Mouse (Mus musculus): ENCODE data around the gene Kcnn3.

The Kcnn3 gene

DNA sequence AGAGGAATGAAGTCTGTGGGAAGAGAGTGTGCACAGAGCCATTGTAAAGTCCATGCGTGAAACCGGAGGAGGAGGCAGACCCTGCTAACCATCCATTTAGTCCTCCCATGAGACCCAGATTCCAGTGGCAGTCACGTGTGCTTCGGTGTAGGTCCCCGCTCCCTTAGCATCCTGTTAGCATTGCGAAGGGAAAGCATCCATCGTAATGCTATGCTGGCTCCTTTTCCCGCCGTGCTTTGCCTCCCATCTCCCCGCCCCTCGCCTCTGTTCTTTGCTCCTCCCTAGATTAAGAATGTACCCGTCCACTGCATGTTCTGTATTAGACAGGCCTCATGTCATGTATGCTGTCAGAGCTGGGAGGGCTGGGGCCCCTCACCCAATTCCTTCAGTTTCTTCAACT is 144.8 kb downstream of the Kcnn3 start:
- no peak for DNase-seq (ENCODE audit: low read depth, low spot score)

DNA sequence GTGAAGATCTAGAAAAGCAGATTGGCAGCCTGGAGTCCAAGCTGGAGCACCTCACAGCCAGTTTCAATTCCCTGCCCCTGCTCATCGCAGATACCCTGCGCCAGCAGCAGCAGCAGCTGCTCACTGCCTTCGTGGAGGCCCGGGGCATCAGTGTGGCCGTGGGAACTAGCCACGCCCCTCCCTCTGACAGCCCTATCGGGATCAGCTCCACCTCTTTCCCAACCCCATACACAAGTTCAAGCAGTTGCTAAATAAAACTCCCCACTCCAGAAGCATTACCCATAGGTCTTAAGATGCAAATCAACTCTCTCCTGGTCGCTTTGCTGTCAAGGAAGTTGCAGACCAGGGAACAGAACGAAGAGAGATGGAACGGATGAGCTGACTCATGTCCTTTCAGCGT is 147.2 kb downstream of the Kcnn3 start:
- peak; percentile 24 for DNase-seq (ENCODE audit: low read depth, low spot score)

DNA sequence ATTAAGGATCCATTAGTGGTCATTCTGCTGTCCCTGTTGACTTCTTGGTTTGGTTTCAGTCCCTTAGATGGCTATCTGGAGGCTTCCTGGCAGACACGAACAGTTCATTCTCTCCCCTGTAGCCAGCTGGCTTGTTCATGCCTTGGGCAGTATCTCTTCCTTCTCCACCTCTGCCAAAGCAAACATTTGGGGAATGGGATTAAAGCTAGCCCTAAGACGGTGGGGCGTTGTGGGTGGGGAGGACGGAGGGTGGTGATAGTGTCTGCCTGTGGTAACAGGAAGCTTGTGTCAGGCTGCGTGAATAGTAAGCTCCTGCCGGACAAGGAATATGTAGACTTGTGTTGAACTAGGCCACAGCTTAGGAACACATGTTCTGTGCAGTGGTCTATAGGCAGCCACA is 151.4 kb downstream of the Kcnn3 start:
- DNase-seq (ENCODE audit: low read depth, low spot score): no peak

DNA sequence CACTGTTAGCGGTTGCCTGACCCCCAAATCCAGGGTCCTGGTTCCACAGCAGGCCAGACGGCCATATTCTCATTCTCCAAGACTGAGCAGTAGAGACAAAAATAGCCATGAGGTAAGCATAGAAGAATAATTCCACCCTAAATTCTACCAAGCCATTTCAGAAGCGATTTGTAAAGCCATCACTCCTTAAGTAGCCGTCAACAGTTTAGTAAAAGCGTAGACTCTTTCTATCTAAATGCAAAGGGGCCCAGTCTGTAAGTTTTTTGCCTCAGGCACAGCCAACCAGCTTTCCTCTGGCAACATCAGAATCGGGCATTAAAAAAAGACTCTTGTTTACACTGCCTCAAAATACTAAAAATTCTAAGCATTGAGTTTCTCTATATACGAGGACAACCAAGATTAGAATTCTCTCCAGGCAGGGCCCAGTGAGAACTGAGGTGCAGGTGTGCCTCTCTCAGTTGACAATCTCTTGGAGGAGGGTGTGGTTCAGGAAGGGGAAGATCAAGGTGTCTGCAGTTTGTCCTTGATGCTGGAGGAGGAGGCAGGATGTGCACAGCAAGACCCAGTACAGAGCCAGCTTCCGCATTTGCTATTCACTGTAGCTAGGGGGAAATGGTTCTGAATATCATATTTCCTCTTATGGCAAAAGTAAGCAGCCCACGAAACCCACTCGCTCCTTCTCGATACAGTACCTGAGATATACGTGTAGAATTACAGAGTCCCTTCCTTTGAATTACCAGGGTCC is 152.8 kb downstream of the Kcnn3 start:
- DNase-seq (ENCODE audit: low read depth, low spot score): no peak

DNA sequence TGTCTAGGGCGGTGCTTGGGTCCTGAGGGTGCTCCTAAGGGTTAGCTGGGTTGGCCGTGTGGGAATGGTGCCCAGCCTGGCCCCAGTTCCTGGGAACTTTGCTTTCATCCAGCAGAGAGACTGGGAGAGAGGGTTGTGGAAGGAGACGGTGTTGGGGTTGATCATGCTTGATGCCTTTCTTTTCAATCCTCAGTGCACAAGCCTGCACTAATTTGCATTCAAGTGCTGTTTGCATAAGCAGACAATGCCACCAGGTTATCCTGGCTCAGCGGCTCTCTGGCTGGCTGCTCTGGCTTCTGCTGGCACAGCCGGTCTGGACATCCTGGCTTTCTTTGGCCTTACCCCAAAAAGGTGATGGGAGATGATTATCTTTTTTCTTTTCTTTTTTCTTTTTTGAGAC is 157.7 kb downstream of the Kcnn3 start:
- DNase-seq (ENCODE audit: low read depth, low spot score): no peak

DNA sequence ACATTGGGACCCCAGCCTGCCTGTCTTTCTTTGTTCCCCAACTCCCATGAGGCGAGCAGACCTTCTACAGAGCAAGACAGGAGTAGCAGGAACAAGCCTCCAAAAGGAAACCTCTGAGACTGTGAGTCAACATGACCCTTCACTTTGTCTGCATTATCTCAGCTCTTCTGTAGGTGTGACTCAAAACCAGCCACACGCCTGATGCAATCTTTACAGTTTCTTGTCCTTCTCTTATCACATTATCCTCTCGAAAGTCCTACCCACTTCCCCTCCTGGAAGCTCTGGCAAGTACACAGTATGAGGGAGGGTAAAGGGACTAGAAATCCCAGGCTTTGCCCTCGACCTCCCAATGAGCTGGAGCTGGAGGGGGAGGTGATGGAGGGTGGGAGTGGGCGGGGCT is 166.1 kb downstream of the Kcnn3 start:
- DNase-seq (ENCODE audit: low read depth, low spot score): no peak

DNA sequence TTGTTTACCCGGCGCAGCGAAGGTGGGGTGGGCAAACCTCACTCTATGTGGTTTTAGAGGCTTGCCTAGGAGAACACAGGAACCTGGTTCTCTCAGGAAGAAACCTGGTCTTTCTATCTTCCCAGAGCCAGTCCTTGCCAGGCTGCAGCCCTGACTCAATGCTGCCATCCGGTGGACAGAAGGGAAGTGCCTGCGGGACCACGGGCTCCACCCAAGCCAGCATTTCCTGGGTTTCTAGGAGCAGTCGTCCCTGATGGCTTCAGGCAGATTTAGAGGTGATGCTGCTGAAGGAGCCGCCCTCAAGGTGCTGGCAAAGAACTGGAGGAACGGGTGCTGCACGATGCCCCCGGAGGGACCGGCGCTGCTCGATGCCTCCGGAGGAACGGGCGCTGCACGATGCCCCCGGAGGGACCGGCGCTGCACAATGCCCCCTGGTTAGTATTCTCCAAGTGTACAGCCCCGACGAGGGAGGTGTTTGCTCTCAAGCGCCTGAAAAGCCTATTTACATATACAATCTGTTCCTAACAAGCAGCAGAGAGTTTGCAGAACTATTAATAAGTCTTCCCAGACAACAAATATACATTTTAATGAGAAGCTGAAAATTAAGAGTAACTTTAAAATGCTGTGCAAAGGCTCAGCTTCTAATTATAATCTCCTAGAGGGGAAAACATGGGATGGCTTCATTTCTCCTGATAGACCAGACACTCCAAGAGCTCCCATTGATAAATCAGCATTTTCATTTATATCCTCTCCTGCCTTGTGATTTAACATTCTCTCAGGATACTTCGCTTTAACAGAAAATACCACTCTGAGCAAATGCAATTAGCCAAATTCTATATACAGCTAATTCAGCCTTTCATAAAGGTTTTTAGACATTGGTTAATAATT is 169.0 kb downstream of the Kcnn3 start:
- DNase-seq (ENCODE audit: low read depth, low spot score): peak; percentile 91

DNA sequence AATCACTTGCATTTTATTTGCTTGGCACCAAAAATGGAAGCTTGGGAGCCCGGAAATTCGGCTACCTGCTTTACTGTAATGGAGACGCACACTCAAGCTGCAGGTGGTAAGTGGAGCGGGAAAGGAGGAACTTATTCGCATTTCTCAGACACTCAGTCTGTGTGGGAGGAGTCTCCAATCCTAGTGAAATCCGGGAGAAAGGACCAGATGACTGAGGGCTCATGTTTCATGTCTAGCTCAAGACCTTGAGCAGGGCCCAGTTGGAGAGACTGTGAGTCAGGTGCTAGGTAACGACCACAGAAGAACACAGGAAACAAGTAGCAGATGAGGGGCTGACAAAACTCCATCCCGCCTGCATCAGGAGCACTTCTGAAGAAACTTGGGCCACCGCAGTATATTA is 171.8 kb downstream of the Kcnn3 start:
- DNase-seq (ENCODE audit: low read depth, low spot score): no peak

DNA sequence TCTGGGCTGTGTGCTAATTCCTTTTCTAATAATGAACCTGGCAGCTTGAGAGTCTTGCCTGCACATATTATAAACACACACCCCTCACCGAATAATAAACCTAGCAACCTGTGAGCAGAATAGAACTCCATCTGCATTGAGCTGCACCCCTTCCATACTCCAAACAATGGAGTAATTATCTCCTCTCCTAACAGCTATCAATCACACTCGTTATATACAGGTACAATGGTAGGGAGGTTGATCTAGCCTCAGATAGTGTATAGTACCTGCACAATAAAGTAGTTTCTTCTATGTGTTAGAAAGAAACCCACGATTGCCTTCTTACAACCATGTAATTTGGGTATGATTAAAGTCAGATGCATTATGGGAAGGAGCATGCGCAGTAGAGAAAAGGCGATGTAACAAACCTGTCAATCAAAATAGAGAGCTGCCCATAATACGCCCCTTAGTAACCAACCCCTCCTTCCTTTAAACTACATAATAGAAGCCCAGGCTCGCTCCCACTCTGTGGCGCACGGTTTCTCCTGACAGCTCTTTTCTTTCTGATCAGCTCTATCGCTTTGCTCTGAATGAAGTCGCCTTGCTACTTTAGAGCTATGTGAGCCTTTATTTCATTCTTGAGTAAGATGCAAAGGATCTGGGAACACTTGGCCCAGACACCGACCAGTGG is 176.3 kb downstream of the Kcnn3 start:
- DNase-seq (ENCODE audit: low read depth, low spot score): peak; percentile 77

DNA sequence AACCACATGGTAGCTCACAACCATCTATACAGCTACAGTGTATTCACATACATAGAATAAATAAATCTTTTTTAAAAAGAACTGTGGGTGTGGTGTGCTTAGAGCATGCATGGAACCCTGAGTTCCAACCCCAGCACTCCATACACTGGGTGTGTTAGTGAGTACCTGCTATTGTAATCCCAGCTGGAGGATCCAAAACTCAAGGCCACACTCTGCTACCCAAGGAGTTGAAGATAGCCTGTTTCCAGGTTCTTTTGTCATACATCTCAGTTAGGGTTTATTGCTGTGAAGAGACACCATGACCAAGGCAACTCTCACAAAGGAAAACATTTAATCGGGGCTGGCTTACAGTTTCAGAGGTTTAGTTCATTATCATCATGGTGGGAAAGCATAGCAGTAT is 179.0 kb downstream of the Kcnn3 start:
- DNase-seq (ENCODE audit: low read depth, low spot score): no peak

DNA sequence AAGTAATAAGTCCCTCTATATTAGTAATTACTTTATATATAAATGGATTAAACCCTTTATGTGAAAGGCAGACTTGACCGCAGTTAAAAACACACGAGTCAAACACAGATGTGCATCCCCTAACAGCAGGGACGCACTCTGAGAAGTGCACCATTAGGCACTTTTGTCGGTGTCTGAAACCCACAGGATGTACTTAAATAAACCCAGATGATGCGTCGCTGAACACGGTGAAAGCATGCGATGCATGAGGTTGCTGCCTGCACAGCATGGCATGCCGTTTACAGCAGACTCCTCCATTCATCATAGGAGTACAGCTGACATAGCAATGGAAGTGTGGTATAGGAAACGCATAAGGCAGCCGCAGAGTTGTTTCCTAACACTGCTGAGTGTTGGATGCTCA is 180.5 kb downstream of the Kcnn3 start:
- no peak for DNase-seq (ENCODE audit: low read depth, low spot score)

DNA sequence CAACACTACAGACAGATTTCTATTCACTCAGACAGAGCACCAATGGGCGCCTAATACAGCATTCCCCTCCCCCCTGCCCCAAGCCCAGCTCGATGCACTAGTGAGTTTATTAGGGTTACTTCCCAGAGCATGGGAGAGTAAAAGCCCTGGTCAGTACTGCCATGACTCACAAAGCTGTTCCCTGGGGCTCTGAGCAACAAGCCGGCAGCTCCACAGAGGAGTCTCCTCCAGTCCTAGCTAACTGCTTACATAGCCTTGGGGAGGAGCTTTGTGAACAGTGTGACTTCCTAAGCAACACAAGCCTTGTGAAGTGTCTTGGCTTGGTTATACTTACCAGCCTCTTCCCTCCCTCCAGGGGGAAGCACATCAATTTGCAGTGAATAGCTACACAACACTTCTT is 183.6 kb downstream of the Kcnn3 start:
- DNase-seq (ENCODE audit: low read depth, low spot score): no peak

DNA sequence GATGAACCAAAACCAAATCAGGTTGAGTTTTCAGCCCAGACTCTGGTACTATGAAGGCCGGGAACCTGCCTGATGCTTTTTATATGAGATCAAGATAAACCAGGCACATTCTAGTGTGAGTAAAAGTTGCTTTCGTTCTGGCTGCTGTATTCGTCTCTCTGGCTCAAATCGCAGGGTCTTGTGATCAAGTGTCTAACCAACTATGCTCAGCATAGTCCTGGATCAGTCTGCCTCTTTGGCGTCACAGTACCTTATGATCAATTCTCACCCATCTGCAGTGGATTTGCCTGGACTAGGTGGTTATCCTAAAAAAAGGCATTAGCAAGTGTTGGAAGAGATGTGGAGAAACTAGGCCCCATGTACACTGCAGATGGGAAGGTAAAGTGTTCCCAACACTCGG is 184.1 kb downstream of the Kcnn3 start:
- no peak for DNase-seq (ENCODE audit: low read depth, low spot score)

DNA sequence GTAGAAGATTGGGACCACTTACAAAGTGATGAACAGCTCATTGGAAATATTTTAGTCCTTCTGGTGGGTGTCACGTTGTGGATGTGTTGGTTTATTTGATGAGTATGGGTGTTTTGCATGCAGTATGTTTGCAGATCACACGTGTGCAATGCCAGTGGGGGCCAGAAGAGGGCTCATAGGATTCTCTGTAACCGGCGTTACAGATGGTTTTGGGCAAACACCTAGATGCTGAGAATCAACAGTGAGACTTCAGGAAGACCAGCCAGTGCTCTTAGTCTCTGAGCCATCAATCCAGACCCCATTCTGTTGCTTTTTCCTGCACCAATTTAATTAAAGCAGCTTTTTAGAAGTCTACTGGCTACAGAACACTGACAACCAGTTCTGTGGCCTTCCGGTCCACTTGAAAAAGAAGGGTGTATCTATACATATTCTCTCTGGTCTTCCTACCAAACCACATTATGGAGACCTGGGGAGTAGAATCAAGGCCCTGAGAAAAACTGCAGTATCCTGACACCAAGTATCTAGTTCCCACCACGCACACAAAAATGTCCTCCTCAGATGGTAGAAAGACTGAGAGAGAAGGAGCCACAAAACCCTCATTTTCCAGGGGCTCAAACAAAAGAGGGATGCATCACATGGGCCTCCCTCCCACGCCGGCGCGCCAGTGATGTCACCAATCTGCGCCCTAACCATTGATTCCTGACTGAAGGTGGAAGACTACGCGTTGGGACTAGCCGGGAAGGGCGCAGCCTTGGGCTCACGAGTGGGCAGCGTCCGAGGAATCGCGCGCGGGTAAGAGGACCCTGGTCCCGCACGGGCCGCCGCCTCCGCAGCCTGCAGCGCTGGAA is 194.6 kb downstream of the Kcnn3 start, which contains the start of gene Adar:
Gene Adar, plus strand, starts transcription at position 664 of the 848 bp plus-strand sequence.
- peak; percentile 96 for DNase-seq (ENCODE audit: low read depth, low spot score)

DNA sequence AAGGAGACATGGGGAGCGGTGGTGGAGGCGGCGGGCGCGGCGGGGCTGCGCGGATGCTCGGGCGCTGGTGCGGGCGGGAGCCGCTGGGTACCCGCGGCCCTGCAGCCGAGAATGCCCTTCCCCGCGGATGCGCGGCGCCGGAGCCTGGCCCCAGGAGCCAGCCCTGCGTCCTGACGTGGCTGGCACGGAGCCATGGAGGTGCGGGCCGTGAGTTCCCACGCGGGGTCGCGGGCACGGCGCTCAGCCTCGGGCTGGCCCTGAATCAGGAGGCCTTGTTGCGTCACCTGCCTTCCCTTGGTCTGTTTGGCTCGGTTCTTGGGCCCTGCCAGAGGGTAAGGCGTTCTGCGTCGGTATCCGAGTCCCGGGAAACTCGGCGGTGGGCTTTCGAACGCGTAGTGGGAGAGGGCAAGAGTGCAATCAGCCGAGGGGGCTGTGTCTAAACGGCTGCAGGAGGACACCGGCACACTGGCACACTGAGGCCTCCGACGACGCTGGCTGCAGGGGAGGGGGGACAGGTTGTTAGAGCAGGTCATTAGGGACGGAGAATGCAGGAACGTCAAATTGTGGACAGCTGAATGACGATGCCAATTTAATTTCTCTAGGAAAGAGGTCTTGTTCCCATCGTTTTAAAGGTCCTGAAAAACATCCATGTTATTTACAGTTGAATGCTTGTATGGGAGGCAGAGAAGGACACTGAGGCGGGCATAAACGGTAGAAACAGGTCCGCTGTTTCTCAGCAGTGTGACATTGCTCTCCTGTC is 195.4 kb downstream of the Kcnn3 start:
- peak; percentile 76 for DNase-seq (ENCODE audit: low read depth, low spot score)

DNA sequence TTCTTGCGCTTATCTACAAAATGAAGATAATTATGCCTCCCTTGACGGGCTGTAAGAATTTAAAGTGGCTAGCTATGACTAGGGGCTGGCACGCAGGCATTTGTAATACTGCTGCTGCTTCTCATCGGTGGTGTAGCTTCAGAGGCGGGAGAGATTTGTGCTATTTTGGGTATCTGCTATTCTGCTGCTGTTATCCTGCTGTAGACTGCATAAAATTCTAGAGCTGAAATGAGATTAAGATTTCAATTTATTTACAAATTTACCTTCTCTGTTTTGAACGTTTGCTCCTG is 195.9 kb downstream of the Kcnn3 start:
- DNase-seq (ENCODE audit: low read depth, low spot score): peak; percentile 47

DNA sequence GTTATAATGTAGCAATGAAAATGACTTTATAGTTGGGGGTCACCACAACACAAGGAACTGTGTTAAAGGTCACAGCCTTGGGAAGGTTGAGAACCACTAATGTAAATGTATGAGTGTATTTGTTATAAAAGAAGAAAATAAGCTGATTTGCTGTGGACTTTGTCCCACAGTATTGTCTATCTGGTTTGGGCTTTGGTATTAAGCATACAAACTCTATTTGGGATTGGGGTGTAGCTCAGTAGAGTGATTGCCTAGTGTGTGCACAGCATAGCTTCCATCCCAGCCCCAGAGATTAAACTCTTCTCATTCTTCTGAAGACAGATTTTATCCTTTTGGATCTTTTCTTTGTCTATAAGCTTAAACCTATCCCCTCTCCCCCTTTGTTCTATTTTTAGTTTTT is 202.1 kb downstream of the Kcnn3 start:
- DNase-seq (ENCODE audit: low read depth, low spot score): no peak

DNA sequence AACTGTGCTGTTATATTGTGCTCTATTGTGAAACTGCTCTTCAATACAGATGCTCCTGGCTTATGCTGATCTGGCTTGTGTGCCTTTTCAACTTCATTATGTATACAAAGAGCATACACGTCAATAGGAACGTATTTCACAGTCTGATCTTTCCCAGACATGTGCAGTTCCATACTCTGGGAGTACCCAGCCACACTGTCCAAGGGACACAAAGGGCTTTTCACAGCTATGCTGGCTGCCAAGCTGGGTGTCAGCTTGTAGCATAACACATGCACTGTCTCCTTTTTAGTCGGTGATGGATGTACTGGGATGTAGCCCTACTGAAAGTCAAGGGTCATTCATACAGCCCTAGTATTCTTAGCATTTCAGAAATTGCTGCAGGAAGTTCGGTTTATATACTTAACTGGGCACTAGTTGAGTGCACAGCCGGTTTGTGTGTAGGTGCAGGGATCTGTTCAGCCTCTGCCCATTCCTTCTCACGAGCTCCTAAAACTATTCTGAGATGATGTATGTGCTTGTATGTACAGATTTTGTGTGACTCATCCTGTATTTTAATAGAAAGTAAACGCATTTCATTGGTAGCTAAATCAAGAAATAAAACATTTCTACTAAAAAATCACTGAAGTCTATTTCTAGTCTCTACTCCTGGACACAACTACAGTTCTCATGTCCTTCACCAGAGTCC is 203.6 kb downstream of the Kcnn3 start:
- DNase-seq (ENCODE audit: low read depth, low spot score): peak; percentile 60
